Mouse (Mus musculus): ENCODE measurements at regions not wholly inside any gene's neighbourhood (a gene's known extent, or its start where the extent isn't known, plus 50 kb on each side); places are given as distances from the start of the nearest gene placed in this dataset.

GRCm38 (mm10) chr17:31782251-31782650, 73.4 kb downstream of the Sik1 start:
- Histone ChIP-seq H3K4me3 (no peak overlapping the region), H3K9me3 (no peaks in the 10 kb centered on the region), H3K27ac (0 out of 2 replicates have a peak overlapping the region, but pooled peaks have one; percentile 43), H3K27me3 (ENCODE audit: insufficient read depth, poor library complexity, severe bottlenecking) (no peaks in the 10 kb centered on the region), H3K36me3 (no peaks in the 10 kb centered on the region), H3K4me1 (peaks cover 18% of the 10 kb centered on the region)
- DNase-seq (ENCODE audit: low spot score) = no peak
- WGBS = 78% methylated on average over 6 of the region's 6 CpGs

GRCm38 (mm10) chr17:31783071-31783470, 72.5 kb downstream of the Sik1 start:
- Histone ChIP-seq H3K4me1 (peaks cover 9% of the 10 kb centered on the region), H3K4me3 (no peak overlapping the region), H3K27ac (no peak overlapping the region), H3K9me3 (no peaks in the 10 kb centered on the region), H3K36me3 (no peaks in the 10 kb centered on the region), H3K27me3 (ENCODE audit: insufficient read depth, poor library complexity, severe bottlenecking) (no peaks in the 10 kb centered on the region)
- DNase-seq (ENCODE audit: low spot score) = no peak
- WGBS = 82% methylated on average over 5 of the region's 5 CpGs

- peaks cover 38% of the 10 kb centered on the region for H3K4me1 ChIP-seq
- WGBS = 81% methylated on average over 3 of the region's 3 CpGs
- H3K27ac ChIP-seq = no peak overlapping the region; the same call in 1 of the 2 replicates
These were observed 67.3 kb downstream of the Sik1 start for GRCm38 (mm10) chr17:31788316-31788715.

GRCm38 (mm10) chr17:31789068-31789583, 66.5 kb downstream of the Sik1 start:
- peaks cover 45% of the 10 kb centered on the region for H3K4me1 ChIP-seq
- H3K27ac ChIP-seq = peak overlapping the region; percentile 60

More at GRCm38 (mm10) chr17:31788316-31788715, 67.3 kb downstream of the Sik1 start:
- Histone ChIP-seq H3K27me3 (ENCODE audit: insufficient read depth, poor library complexity, severe bottlenecking) (peaks cover 26% of the 10 kb centered on the region), H3K9me3 (no peaks in the 10 kb centered on the region), H3K4me3 (no peak overlapping the region), H3K36me3 (no peaks in the 10 kb centered on the region)
- DNase-seq (ENCODE audit: low spot score) = no peak

GRCm38 (mm10) chr17:31789906-31790279, 65.7 kb downstream of the Sik1 start:
- H3K4me3 ChIP-seq = no peak overlapping the region
- H3K36me3 ChIP-seq = no peaks in the 10 kb centered on the region
- H3K9me3 ChIP-seq = no peaks in the 10 kb centered on the region
- peaks cover 48% of the 10 kb centered on the region for H3K4me1 ChIP-seq
- H3K27me3 ChIP-seq (ENCODE audit: insufficient read depth, poor library complexity, severe bottlenecking) = peaks cover 39% of the 10 kb centered on the region
- no peak for DNase-seq (ENCODE audit: low spot score)
- WGBS = 8% methylated on average over 5 of the region's 5 CpGs
- peak overlapping the region; percentile 83 for H3K27ac ChIP-seq

More at GRCm38 (mm10) chr17:31789068-31789583, 66.5 kb downstream of the Sik1 start:
- H3K9me3 ChIP-seq = no peaks in the 10 kb centered on the region
- H3K27me3 ChIP-seq (ENCODE audit: insufficient read depth, poor library complexity, severe bottlenecking) = peaks cover 32% of the 10 kb centered on the region
- DNase-seq (ENCODE audit: low spot score) = no peak
- no peak overlapping the region for H3K4me3 ChIP-seq
- no peaks in the 10 kb centered on the region for H3K36me3 ChIP-seq
- 60% methylated on average over 9 of the region's 9 CpGs for WGBS

- Histone ChIP-seq H3K36me3 (no peaks in the 10 kb centered on the region), H3K27ac (peak overlapping the region; percentile 83), H3K9me3 (no peaks in the 10 kb centered on the region), H3K27me3 (ENCODE audit: insufficient read depth, poor library complexity, severe bottlenecking) (peaks cover 39% of the 10 kb centered on the region), H3K4me3 (peak overlapping the region; percentile 24), H3K4me1 (peaks cover 52% of the 10 kb centered on the region)
- 11% methylated on average over 22 of the region's 22 CpGs for WGBS
- peak; percentile 84 for DNase-seq (ENCODE audit: low spot score)
These were observed 65.1 kb downstream of the Sik1 start for GRCm38 (mm10) chr17:31790280-31791063.

GRCm38 (mm10) chr17:31791656-31792055, 63.9 kb downstream of the Sik1 start:
- DNase-seq (ENCODE audit: low spot score) = no peak
- no peak overlapping the region for H3K4me3 ChIP-seq
- peak overlapping the region; percentile 50; the same call in 1 of the 2 replicates for H3K27ac ChIP-seq
- peaks cover 39% of the 10 kb centered on the region for H3K27me3 ChIP-seq (ENCODE audit: insufficient read depth, poor library complexity, severe bottlenecking)
- H3K36me3 ChIP-seq = no peaks in the 10 kb centered on the region
- WGBS = 93% methylated on average over 17 of the region's 17 CpGs
- H3K4me1 ChIP-seq = peaks cover 59% of the 10 kb centered on the region
- H3K9me3 ChIP-seq = no peaks in the 10 kb centered on the region

- Histone ChIP-seq H3K27ac (no peak overlapping the region), H3K36me3 (no peaks in the 10 kb centered on the region), H3K4me1 (peaks cover 59% of the 10 kb centered on the region), H3K9me3 (no peaks in the 10 kb centered on the region), H3K27me3 (ENCODE audit: insufficient read depth, poor library complexity, severe bottlenecking) (peaks cover 49% of the 10 kb centered on the region), H3K4me3 (no peak overlapping the region)
- no peak for DNase-seq (ENCODE audit: low spot score)
- 88% methylated on average over 5 of the region's 5 CpGs for WGBS
These were observed 62.6 kb downstream of the Sik1 start for GRCm38 (mm10) chr17:31793040-31793439.

GRCm38 (mm10) chr17:31793521-31793920, 62.1 kb downstream of the Sik1 start:
- Histone ChIP-seq H3K27ac (peak overlapping the region; percentile 4; the same call in 1 of the 2 replicates), H3K4me1 (peaks cover 59% of the 10 kb centered on the region), H3K9me3 (no peaks in the 10 kb centered on the region), H3K27me3 (ENCODE audit: insufficient read depth, poor library complexity, severe bottlenecking) (peaks cover 54% of the 10 kb centered on the region), H3K4me3 (no peak overlapping the region), H3K36me3 (no peaks in the 10 kb centered on the region)
- DNase-seq (ENCODE audit: low spot score) = no peak
- 70% methylated on average over 10 of the region's 10 CpGs for WGBS

- Histone ChIP-seq H3K27me3 (ENCODE audit: insufficient read depth, poor library complexity, severe bottlenecking) (peaks cover 56% of the 10 kb centered on the region), H3K4me1 (peaks cover 59% of the 10 kb centered on the region), H3K4me3 (no peak overlapping the region), H3K9me3 (no peaks in the 10 kb centered on the region), H3K27ac (peak overlapping the region; percentile 4), H3K36me3 (no peaks in the 10 kb centered on the region)
- 68% methylated on average over 4 of the region's 4 CpGs for WGBS
- no peak for DNase-seq (ENCODE audit: low spot score)
These were observed 61.6 kb downstream of the Sik1 start for GRCm38 (mm10) chr17:31793964-31794363.
